In genomic region chr12:100958006-100958405, GRCm38 (mm10) we compare ENCODE assay signal across 7 mouse cellular contexts. TPM values are rescaled to one million over a fixed set of nuclear protein-coding genes. Genes with fewer than 3 reads are reported as not detected.
DNase-seq lines count a peak whose midpoint lies in the region; ATAC-seq and TF ChIP-seq lines count a peak whose summit lies in the region.

No protein-coding gene starts in this region.

- peaks cover 31% of the 10 kb centered on the region for H3K4me1 ChIP-seq in limb, embryonic 10.5 days
- H3K4me1 ChIP-seq in midbrain, embryonic 12.5 days, result peaks cover 31% of the 10 kb centered on the region

- ATAC-seq in activated CD4-positive, CD25-positive, alpha-beta regulatory T cell, adult 4 months, result peak; percentile 72
- peak; percentile 47 for ATAC-seq in midbrain, embryonic 12.5 days (ENCODE audit: low FRiP score, low read depth)

- H3K4me3 ChIP-seq in gastrocnemius, adult 2 months, result no peak overlapping the region
- H3K4me3 ChIP-seq in limb, embryonic 10.5 days, result no peak overlapping the region
- no peak overlapping the region for H3K4me3 ChIP-seq in midbrain, embryonic 12.5 days

- H3K4me2 ChIP-seq in midbrain, embryonic 12.5 days (replicated peaks), result no peak overlapping the region

- peak; percentile 95 for TF ChIP-seq CTCF in gastrocnemius, adult 2 months (IDR thresholded peaks at IDR 0.05)

- no peaks in the 10 kb centered on the region for H3K9me3 ChIP-seq in limb, embryonic 10.5 days (replicated peaks)
- no peaks in the 10 kb centered on the region for H3K9me3 ChIP-seq in midbrain, embryonic 12.5 days

- peak overlapping the region; percentile 59 for H3K27ac ChIP-seq in gastrocnemius, adult 2 months
- H3K27ac ChIP-seq in limb, embryonic 10.5 days, result no peak overlapping the region
- 0 out of 2 replicates have a peak overlapping the region, but pooled peaks have one; percentile 55 for H3K27ac ChIP-seq in midbrain, embryonic 12.5 days (replicated peaks)

- H3K27me3 ChIP-seq in limb, embryonic 10.5 days (ENCODE audit: low read depth, poor library complexity, severe bottlenecking), result peaks cover 38% of the 10 kb centered on the region
- H3K27me3 ChIP-seq in midbrain, embryonic 12.5 days, result peaks cover 51% of the 10 kb centered on the region

- WGBS in limb, embryonic 10.5 days, result 21% methylated on average over 5 of the region's 5 CpGs
- 13% methylated on average over 5 of the region's 5 CpGs for WGBS in midbrain, embryonic 12.5 days

- no peak overlapping the region for H3K9ac ChIP-seq in midbrain, embryonic 12.5 days (replicated peaks)

- intact Hi-C loops in gastrocnemius, adult 2 months (cut with DNase I), result no loop called here

- H3K36me3 ChIP-seq in limb, embryonic 10.5 days, result 0 out of 2 replicates have a peak, but pooled peaks cover 7% of the 10 kb centered on the region
- H3K36me3 ChIP-seq in midbrain, embryonic 12.5 days, result peaks cover 27% of the 10 kb centered on the region; the same call in 1 of the 2 replicates

- DNase-seq in cerebellum, postnatal 25 days, result peak; percentile 84 to 85
- DNase-seq in gastrocnemius, adult 2 months, result peak; percentile 80
- DNase-seq in hindlimb bud, embryonic 11.5 days (ENCODE audit: extremely low spot score, low read depth, low spot score), result peak; percentile 71
- peak; percentile 91 for DNase-seq in limb, embryonic 10.5 days (ENCODE audit: low spot score)
- DNase-seq in spleen, adult 12 weeks (ENCODE audit: low spot score), result peak; percentile 80

RNA-seq across cellular contexts. Expression of gene Gpr68, which starts 50.0 kb away (rescaled TPM):
- polyA plus RNA-seq in activated CD4-positive, CD25-positive, alpha-beta regulatory T cell, adult 4 months (2017; shearing (Covaris generic)), result 10 to 100 TPM; 55.7 to 78.7 TPM
- under 1 TPM in 1 of 2 experiments, not detected in 1; 0.14 TPM for total RNA-seq in gastrocnemius, adult 2 months (2021)
- polyA plus RNA-seq in limb, embryonic 10.5 days (2016; fragmentation: Nextera tagmentation; extraction: Ambion mirVana), result 0.23 and 0.30 TPM in 2 replicates
- 0.35 and 0.60 TPM in 2 replicates for polyA plus RNA-seq in midbrain, embryonic 12.5 days (2016; fragmentation: Nextera tagmentation; extraction: Ambion mirVana)

Comparison
In these comparisons a context has a peak if more than half of its experiments do, and no peak if none do; other contexts are left out.
1. RNA of gene Gpr68, which starts 50.0 kb away (polyA plus RNA-seq): 55.7 to 78.7 TPM in activated CD4-positive, CD25-positive, alpha-beta regulatory T cell, adult 4 months; 0.35 to 0.60 TPM in midbrain, embryonic 12.5 days and 0.23 to 0.30 TPM in limb, embryonic 10.5 days; every median in the first group is over 10 times any median in the second.
2. Peak in every context shown above with its lines, with median percentiles within 50 percentile points of each other: DNase-seq.